ENCODE assay signal across 16 mouse cellular contexts in genomic region chr6:90499509-90499908, GRCm38 (mm10). TPM values are rescaled to one million over a fixed set of nuclear protein-coding genes. Genes with fewer than 3 reads are reported as not detected.
"Had no signal": no experiment of that assay in that cellular context is flagged by ENCODE, and none has a peak within 500 bp of the region (broad histone marks: within the 10 kb centered on the region; RNA-seq: fewer than 3 reads in every experiment).

No protein-coding gene starts in this region.

- H3K27ac ChIP-seq: kidney, postnatal 0 days; layer of hippocampus, adult 2 months; limb, embryonic 10.5 days; limb, embryonic 13.5 days; liver, embryonic 14.5 days; macrophage; midbrain, embryonic 12.5 days had no signal

- H3K4me3 ChIP-seq: layer of hippocampus, adult 2 months; limb, embryonic 10.5 days; limb, embryonic 13.5 days; midbrain, embryonic 12.5 days; midbrain, embryonic 15.5 days had no signal

- H3K36me3 ChIP-seq: limb, embryonic 10.5 days; limb, embryonic 13.5 days; midbrain, embryonic 12.5 days; midbrain, embryonic 15.5 days had no signal

- H3K27me3 ChIP-seq: midbrain, embryonic 12.5 days; midbrain, embryonic 15.5 days had no signal

- DNase-seq: kidney, postnatal 25 days; layer of hippocampus, adult 9-11 months; liver; liver, postnatal 0 days; lung, embryonic 14.5 days; thymus, adult 18-20 months; thymus, postnatal 36 days had no signal

- H3K9me3 ChIP-seq: limb, embryonic 10.5 days; limb, embryonic 13.5 days; midbrain, embryonic 12.5 days; midbrain, embryonic 15.5 days had no signal

- H3K9ac ChIP-seq: limb, embryonic 13.5 days; liver, embryonic 14.5 days; liver, postnatal 0 days; lung, embryonic 14.5 days; midbrain, embryonic 12.5 days; midbrain, embryonic 15.5 days had no signal

- H3K4me2 ChIP-seq: limb, embryonic 13.5 days; lung, embryonic 14.5 days; midbrain, embryonic 12.5 days; midbrain, embryonic 15.5 days had no signal

- ATAC-seq: liver, postnatal 0 days; midbrain, embryonic 15.5 days had no signal

RNA-seq across cellular contexts. Expression of gene Klf15, which starts 37.1 kb away (rescaled TPM):
- total RNA-seq: megakaryocyte, adult 5-6 weeks had no signal
